Mouse (Mus musculus): ENCODE measurements at regions not wholly inside any gene's neighbourhood (a gene's known extent, or its start where the extent isn't known, plus 50 kb on each side); places are given as distances from the start of the nearest gene placed in this dataset.

GRCm38 (mm10) chrX:39189417-39189816, 156.7 kb upstream of the Cypt15 start:
- ATAC-seq (ENCODE audit: low TSS enrichment): peak; percentile 99

- peak; percentile 38; the same call in 1 of the 2 replicates for ATAC-seq (ENCODE audit: low TSS enrichment)
Observed at GRCm38 (mm10) chrX:39229683-39230082, 116.4 kb upstream of the Cypt15 start.

DNA sequence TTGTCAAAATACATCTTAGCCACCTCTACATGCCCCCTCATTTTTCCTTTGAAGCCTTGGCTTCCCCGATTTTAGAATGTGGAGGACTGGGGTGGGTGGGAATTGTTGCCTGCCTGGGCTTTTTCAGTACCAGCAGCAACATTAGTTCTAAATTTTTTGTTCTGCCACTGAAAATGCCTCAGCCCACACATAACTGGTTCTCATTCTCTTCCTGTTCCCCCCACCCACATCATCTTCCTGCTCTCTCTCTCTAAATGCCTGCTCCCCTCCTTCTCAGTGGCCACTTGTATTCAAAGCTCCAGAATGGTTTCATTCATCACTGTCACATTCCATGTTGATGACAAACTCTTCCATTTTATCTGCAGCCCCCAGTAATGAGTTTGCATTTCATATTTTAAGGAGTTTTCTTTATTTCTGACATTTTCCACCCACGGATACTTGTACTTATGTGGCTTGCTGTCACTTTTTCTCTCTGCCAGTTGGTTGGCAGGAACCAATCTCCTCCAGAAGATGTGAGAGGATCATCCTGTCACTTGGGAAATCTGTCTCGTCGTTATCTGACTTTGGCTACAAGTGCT, 95.8 kb upstream of the Cypt15 start:
- peak; percentile 96 for ATAC-seq (ENCODE audit: low TSS enrichment)
